Mouse (Mus musculus): ENCODE measurements at regions not wholly inside any gene's neighbourhood (a gene's known extent, or its start where the extent isn't known, plus 50 kb on each side); places are given as distances from the start of the nearest gene placed in this dataset.

DNA sequence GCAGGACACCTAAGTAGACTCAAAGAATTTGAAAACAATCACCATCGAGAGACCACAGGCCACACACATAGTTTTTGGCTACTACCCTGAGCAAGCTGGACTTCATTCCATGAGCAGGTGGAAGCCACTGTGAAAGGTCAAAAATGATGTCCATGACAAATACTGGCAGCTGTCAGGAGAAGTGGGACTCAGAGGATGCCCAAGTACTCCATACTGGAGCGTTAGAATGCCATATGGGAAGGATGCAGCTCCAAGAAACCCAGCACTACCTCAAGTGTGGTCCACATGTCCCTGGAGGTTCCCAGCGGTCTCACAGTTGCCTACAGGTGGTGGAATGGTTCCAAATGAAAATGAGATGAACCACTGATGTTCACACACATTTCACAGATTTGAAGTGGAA, 329.2 kb downstream of the Mycn start:
- TF ChIP-seq CTCF (IDR thresholded peaks at IDR 0.05; ENCODE audit: borderline replicate concordance, insufficient read depth, low read depth, low read length) (no peak), POLR2A (IDR thresholded peaks at IDR 0.05; ENCODE audit: borderline replicate concordance, insufficient read depth, low read length) (no peak)

Measured in cerebellum, adult 2 months (tissue).